Mouse (Mus musculus) splenic B cell, adult 2 months (primary cell): ENCODE measurements around the gene Lamb1.

Source experiments
- DNase-seq: peaks from one replicate; pipeline ENCODE4 v3.0.0-alpha.2; 2011; ENCODE audit warnings: low read depth, low spot score
- H3K27me3 ChIP-seq: 2 replicates; pipeline ENCODE4 v1.6.1; 2012; ENCODE audit warnings: mild to moderate bottlenecking, low read length, moderate library complexity, mixed read lengths; ENCODE audit not compliant: control insufficient read depth, poor library complexity, insufficient read depth, severe bottlenecking
- H3K36me3 ChIP-seq: 2 replicates; pipeline ENCODE4 v1.6.1; 2012; ENCODE audit warnings: mild to moderate bottlenecking, low read length, moderate library complexity, mixed read lengths; ENCODE audit not compliant: control insufficient read depth, poor library complexity, insufficient read depth, severe bottlenecking

The Lamb1 gene

DNA sequence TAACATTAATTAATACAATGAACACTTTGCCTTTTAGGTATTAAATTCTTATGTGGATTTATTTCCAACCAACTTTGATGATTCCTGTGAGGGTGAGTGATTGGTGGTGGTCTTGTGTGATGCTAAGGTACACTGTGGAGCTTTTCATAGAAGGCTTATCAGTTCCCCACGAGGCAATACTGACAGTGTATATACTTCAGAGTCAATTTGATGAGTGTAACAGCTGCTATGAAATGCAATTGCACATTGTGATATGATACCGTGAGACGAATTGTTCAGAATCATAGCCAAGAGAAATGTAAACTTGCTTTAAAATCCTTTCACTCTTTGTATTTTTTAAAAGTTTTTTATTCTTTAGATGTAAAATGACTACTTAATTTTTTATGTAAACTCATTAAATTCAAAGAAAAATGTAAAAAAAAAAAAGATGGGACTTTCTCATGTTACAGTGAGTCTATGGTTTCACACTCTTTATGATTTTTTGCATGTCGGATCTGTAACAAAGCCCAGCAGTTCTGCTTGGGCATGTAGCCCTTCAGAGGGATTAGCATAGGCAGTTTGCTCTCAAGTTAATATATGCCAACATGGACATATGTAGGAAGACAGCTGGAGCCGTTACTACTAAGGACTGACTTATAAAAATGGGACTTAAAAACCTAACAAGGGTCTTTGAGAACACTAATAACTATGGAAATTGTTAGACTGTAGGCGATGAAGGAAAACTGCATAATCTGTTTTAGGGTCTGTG, 23.3 kb upstream of the Lamb1 start:
- Histone ChIP-seq H3K36me3 (no peaks in the 10 kb centered on the region), H3K27me3 (no peaks in the 10 kb centered on the region)
- no peak for DNase-seq

DNA sequence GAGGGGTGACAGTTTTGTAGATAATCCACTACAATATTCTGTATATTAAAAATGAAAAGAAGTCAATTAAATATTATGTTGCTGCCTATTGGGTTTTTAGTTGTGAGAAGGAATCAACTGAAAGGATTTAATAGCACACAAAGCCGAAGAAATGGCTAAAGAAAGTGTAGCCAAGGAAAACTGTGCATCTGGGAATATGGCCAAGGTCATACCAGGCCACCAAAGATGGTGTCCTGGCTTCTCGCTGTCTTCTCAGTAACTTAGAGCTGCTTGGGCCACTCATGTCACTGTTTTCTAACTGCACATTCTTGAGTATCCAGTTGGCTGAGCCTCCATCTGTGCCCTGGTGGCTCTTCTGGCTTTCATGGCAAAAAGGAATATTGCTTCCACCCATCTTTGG, 21.0 kb upstream of the Lamb1 start:
- no peaks in the 10 kb centered on the region for H3K27me3 ChIP-seq
- no peaks in the 10 kb centered on the region for H3K36me3 ChIP-seq
- DNase-seq = no peak

DNA sequence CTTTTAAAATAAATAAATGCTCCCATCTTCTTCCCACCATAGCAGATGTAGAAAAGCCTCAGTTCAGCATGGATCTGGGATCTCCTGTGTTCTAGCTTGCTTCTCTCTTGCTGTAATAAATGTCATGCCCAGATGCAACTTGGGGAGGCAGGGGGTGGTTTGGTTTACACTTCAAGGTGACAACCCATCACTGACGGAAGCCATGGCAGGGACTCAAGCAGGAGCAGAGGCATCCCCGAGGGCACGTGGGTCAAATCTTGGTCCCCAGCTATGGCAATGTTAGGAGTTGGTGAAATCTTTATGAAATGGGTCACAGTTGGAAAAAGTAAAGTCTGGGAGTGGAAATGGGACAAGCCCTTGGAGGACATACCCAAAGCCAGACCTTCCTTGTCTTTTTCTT, 20.3 kb upstream of the Lamb1 start:
- DNase-seq = no peak
- Histone ChIP-seq H3K36me3 (no peaks in the 10 kb centered on the region), H3K27me3 (no peaks in the 10 kb centered on the region)

DNA sequence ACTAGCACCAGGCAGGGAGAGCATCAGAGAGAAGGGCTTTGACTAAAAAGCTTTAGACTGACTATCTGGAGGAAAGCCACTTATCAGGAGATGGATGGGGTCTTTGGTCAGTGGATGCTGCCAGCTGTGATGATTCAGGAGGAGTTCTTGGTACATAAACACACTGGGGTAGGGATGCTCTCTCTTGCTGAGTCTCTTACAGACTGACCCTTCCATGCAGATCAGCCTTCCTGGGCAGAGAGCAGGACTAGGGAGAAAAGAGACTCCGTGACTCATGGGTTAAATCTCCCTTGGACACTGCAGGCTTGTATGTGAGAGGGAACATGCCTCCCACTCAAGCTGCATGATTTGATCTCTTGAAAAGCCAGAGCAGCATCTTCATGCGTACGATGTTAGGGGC, 18.9 kb upstream of the Lamb1 start:
- DNase-seq = no peak
- no peaks in the 10 kb centered on the region for H3K36me3 ChIP-seq
- H3K27me3 ChIP-seq = no peaks in the 10 kb centered on the region

DNA sequence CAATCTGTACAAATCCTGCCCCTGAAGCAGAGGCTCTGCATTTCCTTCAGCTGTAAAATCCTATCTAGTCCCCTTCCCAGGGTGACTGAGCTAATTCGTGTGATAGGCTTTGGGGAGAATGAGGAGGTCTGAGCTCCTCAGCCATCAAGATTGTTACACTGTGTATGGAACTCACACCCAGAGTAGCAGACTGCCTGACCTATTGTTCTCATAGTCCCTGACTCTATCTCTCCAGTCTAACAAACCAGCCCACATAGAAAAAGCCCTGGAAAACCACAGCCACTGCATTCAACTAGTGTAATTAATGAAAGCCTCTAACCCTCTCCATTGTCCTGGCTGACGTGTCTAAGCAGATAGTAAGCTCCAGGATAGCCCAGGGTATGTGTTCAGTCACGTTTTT, 18.4 kb upstream of the Lamb1 start:
- no peaks in the 10 kb centered on the region for H3K27me3 ChIP-seq
- no peaks in the 10 kb centered on the region for H3K36me3 ChIP-seq
- no peak for DNase-seq

GRCm38 (mm10) chr12:31248165-31248564, 16.9 kb upstream of the Lamb1 start:
- Histone ChIP-seq H3K36me3 (no peaks in the 10 kb centered on the region), H3K27me3 (no peaks in the 10 kb centered on the region)
- no peak for DNase-seq

GRCm38 (mm10) chr12:31248681-31249080, 16.4 kb upstream of the Lamb1 start:
- no peak for DNase-seq
- no peaks in the 10 kb centered on the region for H3K27me3 ChIP-seq
- H3K36me3 ChIP-seq = no peaks in the 10 kb centered on the region

GRCm38 (mm10) chr12:31252259-31252658, 12.8 kb upstream of the Lamb1 start:
- Histone ChIP-seq H3K36me3 (no peaks in the 10 kb centered on the region), H3K27me3 (no peaks in the 10 kb centered on the region)
- DNase-seq = no peak

GRCm38 (mm10) chr12:31254978-31255377, 10.1 kb upstream of the Lamb1 start:
- Histone ChIP-seq H3K27me3 (no peaks in the 10 kb centered on the region), H3K36me3 (no peaks in the 10 kb centered on the region)
- DNase-seq = no peak

GRCm38 (mm10) chr12:31256121-31256903, 8.7 kb upstream of the Lamb1 start:
- Histone ChIP-seq H3K27me3 (no peaks in the 10 kb centered on the region), H3K36me3 (no peaks in the 10 kb centered on the region)
- no peak for DNase-seq

DNA sequence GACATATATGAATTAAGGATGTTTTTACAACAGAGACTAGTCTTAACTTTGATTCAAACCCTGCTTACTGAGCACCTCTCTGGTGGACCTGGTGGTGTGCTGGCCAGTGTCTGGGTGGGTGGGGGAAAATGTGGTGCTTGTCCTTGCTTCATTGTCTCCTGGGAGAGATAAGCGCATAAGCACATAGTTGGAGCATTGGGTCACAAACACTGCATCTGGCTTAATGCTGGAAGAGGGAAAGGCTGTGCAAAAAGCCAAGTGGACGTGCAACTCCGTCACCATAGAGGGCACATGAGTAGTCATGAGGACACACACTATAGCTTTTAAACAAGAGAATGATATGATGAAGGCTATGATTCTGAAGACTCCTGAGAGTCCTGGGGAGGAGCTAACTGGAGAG, 3.2 kb upstream of the Lamb1 start:
- no peaks in the 10 kb centered on the region for H3K27me3 ChIP-seq
- DNase-seq = no peak
- H3K36me3 ChIP-seq = no peaks in the 10 kb centered on the region

DNA sequence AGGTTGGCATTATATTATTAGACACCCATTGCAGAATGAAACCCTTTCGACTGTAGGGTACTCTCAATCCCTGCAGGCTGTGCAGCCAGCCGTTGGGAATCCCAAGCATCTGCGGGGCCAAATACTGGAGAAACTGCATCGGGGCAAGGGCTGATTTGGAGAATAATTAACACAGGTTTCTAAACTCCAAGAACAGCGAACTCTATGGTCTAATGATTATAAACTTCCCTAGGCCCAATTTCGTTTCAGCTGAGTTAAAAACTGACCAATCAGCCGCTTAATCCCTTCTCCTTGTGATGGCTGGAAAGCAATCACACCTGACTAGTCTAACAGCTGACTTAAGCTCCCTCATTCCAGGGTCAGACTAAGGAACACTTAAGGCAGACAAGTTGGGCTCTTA, 1.1 kb upstream of the Lamb1 start:
- DNase-seq = no peak
- H3K27me3 ChIP-seq = no peaks in the 10 kb centered on the region
- no peaks in the 10 kb centered on the region for H3K36me3 ChIP-seq

GRCm38 (mm10) chr12:31265722-31266431, 843 bp downstream of the Lamb1 start:
- DNase-seq = no peak
- no peaks in the 10 kb centered on the region for H3K27me3 ChIP-seq
- no peaks in the 10 kb centered on the region for H3K36me3 ChIP-seq

DNA sequence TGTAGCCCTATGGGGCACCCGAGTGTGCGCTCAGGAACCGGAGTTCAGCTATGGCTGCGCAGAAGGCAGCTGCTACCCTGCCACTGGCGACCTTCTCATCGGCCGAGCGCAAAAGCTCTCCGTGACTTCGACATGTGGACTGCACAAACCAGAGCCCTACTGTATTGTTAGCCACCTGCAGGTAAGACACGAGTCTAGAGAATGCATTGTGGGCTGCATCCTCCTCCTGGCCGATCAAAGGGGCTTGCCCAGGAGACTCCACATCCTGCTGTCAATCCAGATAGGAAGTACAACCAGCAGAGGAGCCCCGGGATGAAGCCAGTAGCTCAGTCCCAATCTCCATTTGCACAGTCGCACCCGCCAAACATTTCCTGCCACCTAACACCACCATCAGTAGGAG, 1.7 kb downstream of the Lamb1 start:
- Histone ChIP-seq H3K27me3 (no peaks in the 10 kb centered on the region), H3K36me3 (no peaks in the 10 kb centered on the region)
- DNase-seq = no peak

- DNase-seq = no peak
- no peaks in the 10 kb centered on the region for H3K27me3 ChIP-seq
These were observed 2.3 kb downstream of the Lamb1 start for GRCm38 (mm10) chr12:31267363-31267762.

More at GRCm38 (mm10) chr12:31267363-31267762, 2.3 kb downstream of the Lamb1 start:
- no peaks in the 10 kb centered on the region for H3K36me3 ChIP-seq
